Comparison of ENCODE assay signal across 24 mouse cellular contexts in genomic region chr4:65716086-65716485, GRCm38 (mm10).
"Had no signal": no experiment of that assay in that cellular context is flagged by ENCODE, and none has a peak within 500 bp of the region (broad histone marks: within the 10 kb centered on the region; RNA-seq: fewer than 3 reads in every experiment).

No protein-coding gene starts in this region.

- H3K9me3 ChIP-seq: limb, embryonic 10.5 days; limb, embryonic 13.5 days; liver, embryonic 12.5 days; liver, embryonic 15.5 days; lung, embryonic 15.5 days; megakaryocyte, embryonic 14.5 days; midbrain, embryonic 10.5 days; midbrain, embryonic 13.5 days; neural tube, embryonic 13.5 days; stomach, embryonic 15.5 days had no signal

- H3K4me3 ChIP-seq: layer of hippocampus, adult 2 months; limb, embryonic 10.5 days; limb, embryonic 13.5 days; liver, embryonic 12.5 days; liver, embryonic 15.5 days; lung, embryonic 15.5 days; megakaryocyte, embryonic 14.5 days; midbrain, embryonic 10.5 days; midbrain, embryonic 13.5 days; myocyte; neural tube, embryonic 13.5 days; stomach, embryonic 15.5 days had no signal

- DNase-seq: kidney, postnatal 25 days; layer of hippocampus, adult 9-11 months; liver; lung, adult 18-20 months; lung, postnatal 10 days; lung, postnatal 36 days; retina, postnatal 1 day; right cerebral cortex, postnatal 25 days; spleen, adult 18-20 months; thymus, postnatal 25 days had no signal

- H3K4me2 ChIP-seq: limb, embryonic 13.5 days; liver, embryonic 12.5 days; liver, embryonic 15.5 days; lung, embryonic 15.5 days; midbrain, embryonic 13.5 days; neural tube, embryonic 13.5 days; stomach, embryonic 15.5 days had no signal

- H3K36me3 ChIP-seq: limb, embryonic 10.5 days; limb, embryonic 13.5 days; liver, embryonic 12.5 days; liver, embryonic 15.5 days; lung, embryonic 15.5 days; midbrain, embryonic 10.5 days; midbrain, embryonic 13.5 days; neural tube, embryonic 13.5 days; stomach, embryonic 15.5 days had no signal

- ATAC-seq: liver, embryonic 12.5 days; midbrain, embryonic 13.5 days; midbrain, embryonic 16.5 days had no signal

- H3K4me1 ChIP-seq: limb, embryonic 10.5 days; limb, embryonic 13.5 days; liver, embryonic 12.5 days; liver, embryonic 15.5 days; lung, embryonic 15.5 days; megakaryocyte, embryonic 14.5 days; midbrain, embryonic 10.5 days; midbrain, embryonic 13.5 days; neural tube, embryonic 13.5 days; stomach, embryonic 15.5 days had no signal

- H3K27me3 ChIP-seq: limb, embryonic 13.5 days; liver, embryonic 12.5 days; liver, embryonic 15.5 days; lung, embryonic 15.5 days; megakaryocyte, embryonic 14.5 days; midbrain, embryonic 13.5 days; neural tube, embryonic 13.5 days; stomach, embryonic 15.5 days had no signal

- H3K9ac ChIP-seq: limb, embryonic 13.5 days; liver, embryonic 12.5 days; liver, embryonic 15.5 days; lung, embryonic 15.5 days; midbrain, embryonic 13.5 days; neural tube, embryonic 13.5 days; stomach, embryonic 15.5 days had no signal

- H3K27ac ChIP-seq: kidney, postnatal 0 days; layer of hippocampus, adult 2 months; limb, embryonic 10.5 days; limb, embryonic 13.5 days; liver, embryonic 12.5 days; liver, embryonic 15.5 days; lung, embryonic 15.5 days; midbrain, embryonic 10.5 days; midbrain, embryonic 13.5 days; neural tube, embryonic 13.5 days; stomach, embryonic 15.5 days had no signal
